Mouse (Mus musculus): ENCODE measurements around the gene Adgrl3. TPM values are rescaled to one million over a fixed set of nuclear protein-coding genes. Genes with fewer than 3 reads are reported as not detected.

Gene Adgrl3
- total RNA-seq, 2 experiments from 2014 or later = not detected

- no peak for ATAC-seq (replicated peaks; ENCODE audit: low FRiP score, low TSS enrichment, poor library complexity, severe bottlenecking)
Observed at GRCm38 (mm10) chr5:81752426-81752825, 732.5 kb downstream of the Adgrl3 start.

GRCm38 (mm10) chr5:81755711-81756110 lies 735.8 kb downstream of the Adgrl3 start:
- no peak for ATAC-seq (replicated peaks; ENCODE audit: low FRiP score, low TSS enrichment, poor library complexity, severe bottlenecking)

GRCm38 (mm10) chr5:81757093-81757725 lies 737.3 kb downstream of the Adgrl3 start:
- ATAC-seq (replicated peaks; ENCODE audit: low FRiP score, low TSS enrichment, poor library complexity, severe bottlenecking) = no peak

- ATAC-seq (replicated peaks; ENCODE audit: low FRiP score, low TSS enrichment, poor library complexity, severe bottlenecking) = no peak
Observed at GRCm38 (mm10) chr5:81776234-81776633, 756.3 kb downstream of the Adgrl3 start.

- no peak for ATAC-seq (replicated peaks; ENCODE audit: low FRiP score, low TSS enrichment, poor library complexity, severe bottlenecking)
Observed at GRCm38 (mm10) chr5:81776746-81777145, 756.8 kb downstream of the Adgrl3 start.

GRCm38 (mm10) chr5:81784770-81785169 lies 764.8 kb downstream of the Adgrl3 start:
- no peak for ATAC-seq (replicated peaks; ENCODE audit: low FRiP score, low TSS enrichment, poor library complexity, severe bottlenecking)

- ATAC-seq (replicated peaks; ENCODE audit: low FRiP score, low TSS enrichment, poor library complexity, severe bottlenecking) = no peak
Observed at GRCm38 (mm10) chr5:81790710-81791109, 770.8 kb downstream of the Adgrl3 start.

GRCm38 (mm10) chr5:81794125-81794524 lies 774.2 kb downstream of the Adgrl3 start:
- no peak for ATAC-seq (replicated peaks; ENCODE audit: low FRiP score, low TSS enrichment, poor library complexity, severe bottlenecking)

- no peak for ATAC-seq (replicated peaks; ENCODE audit: low FRiP score, low TSS enrichment, poor library complexity, severe bottlenecking)
Observed at GRCm38 (mm10) chr5:81794601-81795000, 774.7 kb downstream of the Adgrl3 start.

- no peak for ATAC-seq (replicated peaks; ENCODE audit: low FRiP score, low TSS enrichment, poor library complexity, severe bottlenecking)
Observed at GRCm38 (mm10) chr5:81796128-81796527, 776.2 kb downstream of the Adgrl3 start.

GRCm38 (mm10) chr5:81810966-81811365 lies 791.0 kb downstream of the Adgrl3 start:
- ATAC-seq (replicated peaks; ENCODE audit: low FRiP score, low TSS enrichment, poor library complexity, severe bottlenecking) = no peak

- ATAC-seq (replicated peaks; ENCODE audit: low FRiP score, low TSS enrichment, poor library complexity, severe bottlenecking) = no peak
Observed at GRCm38 (mm10) chr5:81832076-81832475, 812.1 kb downstream of the Adgrl3 start.

- no peak for ATAC-seq (replicated peaks; ENCODE audit: low FRiP score, low TSS enrichment, poor library complexity, severe bottlenecking)
Observed at GRCm38 (mm10) chr5:81832679-81833078, 812.7 kb downstream of the Adgrl3 start.

- no peak for ATAC-seq (replicated peaks; ENCODE audit: low FRiP score, low TSS enrichment, poor library complexity, severe bottlenecking)
Observed at GRCm38 (mm10) chr5:81837860-81838259, 817.9 kb downstream of the Adgrl3 start.

GRCm38 (mm10) chr5:81843798-81844197 lies 823.9 kb downstream of the Adgrl3 start:
- no peak for ATAC-seq (replicated peaks; ENCODE audit: low FRiP score, low TSS enrichment, poor library complexity, severe bottlenecking)

- ATAC-seq (replicated peaks; ENCODE audit: low FRiP score, low TSS enrichment, poor library complexity, severe bottlenecking) = no peak
Observed at GRCm38 (mm10) chr5:81870336-81870735, 850.4 kb downstream of the Adgrl3 start.

All from megakaryocyte-erythroid progenitor cell, adult 5-6 weeks (primary cell).